Mouse (Mus musculus): ENCODE measurements around the gene Iqcf1. TPM values are rescaled to one million over a fixed set of nuclear protein-coding genes. Genes with fewer than 3 reads are reported as not detected.

Iqcf1 gene
- polyA plus RNA-seq (2012; rRNA removed), result not detected in 2 replicates

GRCm38 (mm10) chr9:106499667-106500066 is at the start of gene Iqcf1:
Iqcf1 (plus strand) TSS chr9:106499967.
- Histone ChIP-seq H3K4me3 (ENCODE audit: insufficient read depth, low read length) (no peak within 1 kb of the TSS), H3K4me1 (ENCODE audit: control insufficient read depth, insufficient read depth, low read length) (no peaks in the 10 kb centered on the region), H3K27ac (ENCODE audit: insufficient read depth, low read length) (no peak within 1 kb of the TSS)
- no peak for TF ChIP-seq CTCF (IDR thresholded peaks at IDR 0.05; ENCODE audit: extremely low read depth, insufficient read depth, low read length)
- no peak for TF ChIP-seq POLR2A (IDR thresholded peaks at IDR 0.05; ENCODE audit: extremely low read depth, insufficient read depth, low read length)

GRCm38 (mm10) chr9:106450661-106451060 is 49.1 kb upstream of the Iqcf1 start:
- H3K4me3 ChIP-seq (ENCODE audit: insufficient read depth, low read length), result no peak overlapping the region
- TF ChIP-seq POLR2A (IDR thresholded peaks at IDR 0.05; ENCODE audit: extremely low read depth, insufficient read depth, low read length), result no peak
- TF ChIP-seq CTCF (IDR thresholded peaks at IDR 0.05; ENCODE audit: extremely low read depth, insufficient read depth, low read length), result no peak
- peaks cover 5% of the 10 kb centered on the region; the same call in 1 of the 2 replicates for H3K4me1 ChIP-seq (ENCODE audit: control insufficient read depth, insufficient read depth, low read length)
- no peak overlapping the region for H3K27ac ChIP-seq (ENCODE audit: insufficient read depth, low read length)

- TF ChIP-seq POLR2A (IDR thresholded peaks at IDR 0.05; ENCODE audit: extremely low read depth, insufficient read depth, low read length), result no peak
- no peak for TF ChIP-seq CTCF (IDR thresholded peaks at IDR 0.05; ENCODE audit: extremely low read depth, insufficient read depth, low read length)
- no peak overlapping the region for H3K4me3 ChIP-seq (ENCODE audit: insufficient read depth, low read length)
- H3K4me1 ChIP-seq (ENCODE audit: control insufficient read depth, insufficient read depth, low read length), result peaks cover 4% of the 10 kb centered on the region; the same call in 1 of the 2 replicates
- no peak overlapping the region for H3K27ac ChIP-seq (ENCODE audit: insufficient read depth, low read length)
Measured at GRCm38 (mm10) chr9:106451298-106451697, 48.5 kb upstream of the Iqcf1 start.

DNA sequence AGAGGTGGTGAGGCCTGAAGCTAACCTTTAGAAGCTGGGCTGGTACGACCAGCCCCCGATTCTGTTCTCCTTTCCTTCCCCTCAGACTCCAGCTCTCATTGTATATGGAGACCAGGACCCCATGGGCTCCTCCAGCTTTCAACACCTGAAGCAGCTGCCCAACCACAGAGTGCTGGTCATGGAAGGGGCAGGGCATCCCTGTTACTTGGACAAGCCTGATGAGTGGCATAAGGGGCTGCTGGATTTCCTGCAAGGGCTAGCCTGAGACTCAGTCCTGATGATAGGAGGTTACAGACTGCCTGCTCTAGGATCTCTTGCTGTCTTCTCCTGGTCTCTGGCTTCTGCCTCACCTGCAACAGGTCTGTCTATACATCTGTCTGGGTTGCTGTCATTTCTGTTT is 47.9 kb upstream of the Iqcf1 start:
- no peak overlapping the region for H3K27ac ChIP-seq (ENCODE audit: insufficient read depth, low read length)
- H3K4me1 ChIP-seq (ENCODE audit: control insufficient read depth, insufficient read depth, low read length), result peaks cover 4% of the 10 kb centered on the region; the same call in 1 of the 2 replicates
- TF ChIP-seq POLR2A (IDR thresholded peaks at IDR 0.05; ENCODE audit: extremely low read depth, insufficient read depth, low read length) (no peak), CTCF (IDR thresholded peaks at IDR 0.05; ENCODE audit: extremely low read depth, insufficient read depth, low read length) (no peak)
- H3K4me3 ChIP-seq (ENCODE audit: insufficient read depth, low read length), result no peak overlapping the region

- no peak overlapping the region for H3K27ac ChIP-seq (ENCODE audit: insufficient read depth, low read length)
- peaks cover 4% of the 10 kb centered on the region; the same call in 1 of the 2 replicates for H3K4me1 ChIP-seq (ENCODE audit: control insufficient read depth, insufficient read depth, low read length)
- H3K4me3 ChIP-seq (ENCODE audit: insufficient read depth, low read length), result no peak overlapping the region; the same call in 1 of the 2 replicates
- TF ChIP-seq CTCF (IDR thresholded peaks at IDR 0.05; ENCODE audit: extremely low read depth, insufficient read depth, low read length) (no peak), POLR2A (IDR thresholded peaks at IDR 0.05; ENCODE audit: extremely low read depth, insufficient read depth, low read length) (no peak)
Measured at GRCm38 (mm10) chr9:106452351-106452750, 47.4 kb upstream of the Iqcf1 start.

- Histone ChIP-seq H3K27ac (ENCODE audit: insufficient read depth, low read length) (no peak overlapping the region), H3K4me1 (ENCODE audit: control insufficient read depth, insufficient read depth, low read length) (peaks cover 4% of the 10 kb centered on the region; the same call in 1 of the 2 replicates), H3K4me3 (ENCODE audit: insufficient read depth, low read length) (peak overlapping the region; percentile 55)
- no peak for TF ChIP-seq CTCF (IDR thresholded peaks at IDR 0.05; ENCODE audit: extremely low read depth, insufficient read depth, low read length)
Measured at GRCm38 (mm10) chr9:106452821-106453220, 46.9 kb upstream of the Iqcf1 start.

DNA sequence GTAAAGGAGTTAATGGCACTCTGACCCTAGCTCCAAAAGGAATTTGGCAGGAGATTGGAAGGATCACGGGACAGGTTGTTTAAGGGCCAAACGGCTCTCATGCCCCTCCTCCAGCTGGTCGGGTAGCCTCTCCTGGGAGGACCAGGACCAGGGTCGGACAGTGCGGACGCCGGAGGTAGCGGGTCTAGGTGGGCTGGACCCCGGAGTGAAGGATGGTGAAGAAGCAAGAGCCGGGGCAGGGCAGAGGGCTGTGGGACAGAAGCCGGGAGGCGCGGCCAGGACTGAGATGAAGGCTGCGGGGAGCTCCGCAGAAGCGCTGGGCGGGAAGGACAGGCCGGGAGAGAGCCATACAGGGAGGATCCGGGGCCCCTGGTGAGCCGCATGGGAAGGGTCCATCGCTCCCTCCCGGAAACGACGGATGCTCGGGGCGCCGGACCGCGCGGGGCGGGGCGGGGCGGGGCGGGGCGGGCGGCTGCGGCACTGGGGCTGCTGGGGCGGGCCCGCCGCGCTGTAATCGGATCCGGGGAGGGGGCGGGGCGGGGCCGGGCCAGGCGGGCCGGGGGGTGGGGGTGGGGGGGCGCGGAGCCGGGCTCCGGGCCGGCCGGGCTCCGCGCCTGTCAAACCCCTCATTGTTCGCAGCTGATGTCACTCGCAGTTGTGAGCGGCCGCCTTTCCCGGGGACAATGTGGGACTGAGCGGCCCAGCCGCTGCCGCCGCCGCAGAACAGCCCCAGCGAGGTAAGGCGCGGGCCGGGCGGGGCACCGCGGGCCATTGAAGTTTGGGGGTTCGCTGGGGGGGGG is 46.3 kb upstream of the Iqcf1 start, which contains the start of gene Pcbp4:
TSS of gene Pcbp4 (plus strand) at position 21 of the 800 bp plus-strand sequence.
- TF ChIP-seq CTCF (IDR thresholded peaks at IDR 0.05; ENCODE audit: extremely low read depth, insufficient read depth, low read length), result no peak
- TF ChIP-seq POLR2A (IDR thresholded peaks at IDR 0.05; ENCODE audit: extremely low read depth, insufficient read depth, low read length), result 0 out of 2 replicates have a peak, but pooled peaks have one; percentile 16
- peak within 1 kb of the TSS; percentile 92 for H3K27ac ChIP-seq (ENCODE audit: insufficient read depth, low read length)
- no peaks in the 10 kb centered on the region for H3K4me1 ChIP-seq (ENCODE audit: control insufficient read depth, insufficient read depth, low read length)
- H3K4me3 ChIP-seq (ENCODE audit: insufficient read depth, low read length), result peak within 1 kb of the TSS; percentile 55

- H3K4me1 ChIP-seq (ENCODE audit: control insufficient read depth, insufficient read depth, low read length), result no peaks in the 10 kb centered on the region
Measured at GRCm38 (mm10) chr9:106454071-106454761, 45.6 kb upstream of the Iqcf1 start.

GRCm38 (mm10) chr9:106454888-106455681 is 44.7 kb upstream of the Iqcf1 start:
- Histone ChIP-seq H3K27ac (ENCODE audit: insufficient read depth, low read length) (peak overlapping the region; percentile 58), H3K4me1 (ENCODE audit: control insufficient read depth, insufficient read depth, low read length) (0 out of 2 replicates have a peak, but pooled peaks cover under 1% of the 10 kb centered on the region), H3K4me3 (ENCODE audit: insufficient read depth, low read length) (peak overlapping the region; percentile 55)
- TF ChIP-seq POLR2A (IDR thresholded peaks at IDR 0.05; ENCODE audit: extremely low read depth, insufficient read depth, low read length) (peak; percentile 57; the same call in 1 of the 2 replicates), CTCF (IDR thresholded peaks at IDR 0.05; ENCODE audit: extremely low read depth, insufficient read depth, low read length) (no peak)

More at GRCm38 (mm10) chr9:106454071-106454761, 45.6 kb upstream of the Iqcf1 start:
- no peak for TF ChIP-seq CTCF (IDR thresholded peaks at IDR 0.05; ENCODE audit: extremely low read depth, insufficient read depth, low read length)
- peak; percentile 41; the same call in 1 of the 2 replicates for TF ChIP-seq POLR2A (IDR thresholded peaks at IDR 0.05; ENCODE audit: extremely low read depth, insufficient read depth, low read length)
- Histone ChIP-seq H3K27ac (ENCODE audit: insufficient read depth, low read length) (peak overlapping the region; percentile 58), H3K4me3 (ENCODE audit: insufficient read depth, low read length) (peak overlapping the region; percentile 55)
